Mouse (Mus musculus) macrophage (primary cell): ENCODE results near the gene Kif26b. TPM values are rescaled to one million over a fixed set of nuclear protein-coding genes. Genes with fewer than 3 reads are reported as not detected.

ENCODE experiments used
- H3K27ac ChIP-seq: fragments of 350-480 bp; formaldehyde crosslinking; 2 replicates; pipeline ENCODE4 v1.9.0; 2021
- H3K36me3 ChIP-seq: fragments of 350-480 bp; formaldehyde crosslinking; 2 replicates; pipeline ENCODE4 v1.9.0; 2021; ENCODE audit errors: inconsistent target
- H3K4me3 ChIP-seq: fragments of 350-480 bp; formaldehyde crosslinking; 2 replicates; pipeline ENCODE4 v1.9.0; 2021; ENCODE audit errors: inconsistent target
- H3K79me2 ChIP-seq: fragments of 350-480 bp; formaldehyde crosslinking; 2 replicates; pipeline ENCODE4 v1.9.0; 2021; ENCODE audit errors: inconsistent target
- WGBS: methylation state at CpG from one replicate; pipeline ENCODE4 v1.1.7; 2026; ENCODE audit warnings: inconsistent platforms; ENCODE audit not compliant: missing documents; 5-methylcytosine and 5-hydroxymethylcytosine counted together
- polyA plus RNA-seq: library from polyadenylated mRNA; stranded (reverse); fragments of 250-400 nt; gene quantifications from 3 replicates; pipeline ENCODE4 v1.2.4, GENCODE M21; 2018; ENCODE audit warnings: inconsistent platforms

Gene Kif26b
- polyA plus RNA-seq, 1 experiment from 2014 or later = not detected

DNA sequence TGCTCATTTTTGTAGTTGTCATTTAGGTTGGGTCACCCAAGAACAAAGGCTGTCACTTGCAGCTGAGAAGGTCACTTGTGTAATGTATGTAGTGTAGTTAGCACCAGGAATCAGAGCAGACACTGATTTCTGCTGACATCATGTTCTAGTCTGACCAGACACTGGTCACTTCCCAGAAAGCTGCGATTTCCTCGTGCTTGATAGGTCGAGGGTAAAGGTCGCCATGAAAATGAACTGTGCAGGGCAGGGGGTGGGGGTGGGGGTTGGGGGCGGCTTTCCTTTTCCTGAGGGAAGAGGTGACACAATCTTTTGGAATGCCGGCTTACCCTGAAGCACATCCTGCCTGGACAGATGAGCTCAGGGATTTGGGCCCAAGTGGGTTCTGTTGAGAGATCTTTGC lies 68.8 kb downstream of the Kif26b start:
- Histone ChIP-seq H3K27ac (no peak overlapping the region), H3K79me2 (no peaks in the 10 kb centered on the region), H3K36me3 (no peaks in the 10 kb centered on the region), H3K4me3 (no peak overlapping the region)
- WGBS = 60% methylated on average over 2 of the region's 6 CpGs

DNA sequence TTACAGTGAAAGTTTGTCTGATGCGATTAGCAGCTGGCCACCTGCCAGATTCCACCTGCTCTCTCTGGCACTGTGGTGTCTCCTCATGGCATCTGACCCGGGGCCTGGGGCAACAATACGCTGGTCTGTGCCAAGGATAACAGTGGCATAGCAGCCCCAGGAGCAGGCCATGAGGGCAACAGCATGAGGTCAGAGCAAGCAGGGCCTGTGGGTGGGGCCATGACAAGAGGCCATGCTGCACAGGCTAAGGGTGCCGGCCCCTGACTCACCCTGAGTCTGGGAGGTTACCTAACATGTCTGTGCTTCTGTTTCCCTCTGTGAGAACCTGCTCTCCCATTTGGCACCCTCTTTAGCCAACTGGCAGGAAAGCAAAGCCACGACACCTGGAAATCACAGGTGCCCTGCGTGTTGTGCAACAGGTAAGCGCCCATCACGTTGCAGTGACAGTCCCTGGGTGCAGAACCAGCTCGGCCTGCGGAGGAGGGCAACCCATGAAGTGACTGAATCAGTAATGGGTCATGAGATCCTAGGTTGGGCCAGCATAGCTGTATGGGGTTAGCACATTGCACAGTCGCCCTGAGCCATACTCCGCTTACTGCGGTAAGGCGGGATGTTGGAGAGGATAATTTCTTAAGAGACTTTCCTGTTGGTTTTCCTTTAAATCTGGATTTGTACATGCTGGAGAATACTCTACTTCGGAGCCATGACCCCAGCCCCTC lies 72.1 kb downstream of the Kif26b start:
- 80% methylated on average over 15 of the region's 15 CpGs for WGBS
- Histone ChIP-seq H3K36me3 (no peaks in the 10 kb centered on the region), H3K27ac (no peak overlapping the region), H3K4me3 (no peak overlapping the region), H3K79me2 (no peaks in the 10 kb centered on the region)

DNA sequence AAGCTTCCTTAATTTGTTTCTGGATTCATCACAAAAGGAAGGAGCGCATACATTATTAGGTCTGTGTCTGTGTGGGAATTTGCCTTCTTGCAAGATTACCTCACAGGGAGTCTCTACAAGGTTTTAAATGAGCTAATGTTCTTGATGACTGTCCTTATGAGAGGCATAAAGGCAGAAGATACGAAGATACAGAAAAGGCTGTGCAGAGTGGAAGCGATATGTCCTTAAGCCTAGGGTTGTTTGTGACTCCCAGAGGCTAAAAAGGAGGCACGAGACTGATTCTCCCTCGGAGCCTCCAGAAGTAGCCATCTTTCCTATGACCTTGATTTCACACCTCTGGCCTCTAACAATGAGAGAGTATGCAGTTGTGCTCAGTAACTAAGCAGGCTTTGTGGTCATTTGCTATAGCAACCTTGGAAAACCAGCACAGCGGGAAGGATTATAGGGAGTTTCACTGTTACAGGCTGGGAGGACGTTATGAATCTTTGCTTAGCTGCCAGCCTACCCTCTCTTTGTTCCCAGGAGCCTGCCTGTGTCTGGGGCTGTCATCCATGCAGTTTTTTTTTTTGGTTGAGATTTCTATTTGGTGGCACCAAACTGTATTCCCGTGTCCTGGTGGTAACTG lies 80.3 kb downstream of the Kif26b start:
- H3K36me3 ChIP-seq = no peaks in the 10 kb centered on the region
- H3K79me2 ChIP-seq = no peaks in the 10 kb centered on the region
- no peak overlapping the region for H3K27ac ChIP-seq
- 83% methylated on average over 8 of the region's 8 CpGs for WGBS
- no peak overlapping the region for H3K4me3 ChIP-seq

DNA sequence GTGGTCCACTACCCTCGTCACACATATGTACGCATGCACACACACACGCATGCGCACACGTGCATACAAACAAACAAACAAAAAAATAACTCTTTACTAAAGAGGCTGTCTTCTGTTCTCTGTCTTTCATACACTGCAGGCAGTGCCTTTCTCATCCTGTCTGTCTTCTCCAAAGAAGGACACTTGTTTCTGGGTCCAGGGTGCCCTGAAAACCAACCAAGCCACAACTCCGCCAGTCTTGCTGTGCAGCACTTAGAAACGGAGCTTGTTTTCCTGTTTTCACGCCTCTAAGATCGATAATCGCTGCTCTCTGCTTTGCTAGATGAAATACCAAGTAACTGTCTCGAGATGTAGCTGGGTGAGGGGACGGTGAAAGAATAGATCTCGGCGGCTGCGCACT lies 82.6 kb downstream of the Kif26b start:
- WGBS = 90% methylated on average over 15 of the region's 15 CpGs
- H3K27ac ChIP-seq = no peak overlapping the region

DNA sequence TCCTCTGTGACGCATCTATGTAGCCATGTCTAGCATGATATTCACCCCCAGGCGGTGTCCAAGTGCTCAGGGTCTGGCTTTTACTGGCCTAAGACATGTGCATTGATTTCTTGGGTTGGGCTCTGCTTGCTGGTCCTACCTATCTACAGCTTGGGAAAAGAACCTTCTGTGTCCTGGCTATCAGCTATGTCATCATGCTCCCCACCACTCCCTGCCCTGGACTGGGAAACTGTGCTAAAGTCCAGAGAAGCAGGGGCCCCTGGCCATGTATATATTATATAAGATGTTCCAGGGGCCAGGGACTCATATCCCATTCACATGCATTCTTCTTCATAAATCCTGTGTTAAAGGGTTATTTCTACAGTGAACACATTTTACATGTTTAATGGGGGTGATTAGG lies 92.4 kb downstream of the Kif26b start:
- no peak overlapping the region for H3K4me3 ChIP-seq
- H3K27ac ChIP-seq = no peak overlapping the region
- no peaks in the 10 kb centered on the region for H3K79me2 ChIP-seq
- WGBS = 92% methylated on average over 2 of the region's 2 CpGs
- no peaks in the 10 kb centered on the region for H3K36me3 ChIP-seq

More for the DNA sequence above, 82.6 kb downstream of the Kif26b start:
- Histone ChIP-seq H3K4me3 (no peak overlapping the region), H3K79me2 (no peaks in the 10 kb centered on the region), H3K36me3 (no peaks in the 10 kb centered on the region)

DNA sequence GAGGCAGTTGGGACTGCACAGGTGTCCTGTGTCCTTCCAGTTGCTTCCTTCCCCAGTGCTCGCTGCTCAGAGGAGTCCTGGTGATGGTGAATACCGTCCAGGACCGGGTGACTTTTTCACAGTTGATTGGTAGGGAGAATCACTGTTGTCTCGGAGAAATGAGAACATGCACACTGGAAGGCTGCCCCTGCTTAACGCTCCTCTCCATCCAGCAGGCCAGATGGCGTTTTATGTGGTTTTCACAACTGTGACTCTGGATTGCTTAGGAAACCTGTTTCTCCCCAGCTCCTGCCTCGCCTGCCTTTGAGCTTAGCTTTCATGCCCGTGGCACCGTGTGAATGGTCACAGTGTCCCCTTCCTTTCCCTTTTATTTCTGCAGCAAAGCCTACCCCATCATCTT lies 95.0 kb downstream of the Kif26b start:
- H3K4me3 ChIP-seq = no peak overlapping the region
- H3K27ac ChIP-seq = no peak overlapping the region
- WGBS = 84% methylated on average over 8 of the region's 9 CpGs
- no peaks in the 10 kb centered on the region for H3K79me2 ChIP-seq
- H3K36me3 ChIP-seq = no peaks in the 10 kb centered on the region

DNA sequence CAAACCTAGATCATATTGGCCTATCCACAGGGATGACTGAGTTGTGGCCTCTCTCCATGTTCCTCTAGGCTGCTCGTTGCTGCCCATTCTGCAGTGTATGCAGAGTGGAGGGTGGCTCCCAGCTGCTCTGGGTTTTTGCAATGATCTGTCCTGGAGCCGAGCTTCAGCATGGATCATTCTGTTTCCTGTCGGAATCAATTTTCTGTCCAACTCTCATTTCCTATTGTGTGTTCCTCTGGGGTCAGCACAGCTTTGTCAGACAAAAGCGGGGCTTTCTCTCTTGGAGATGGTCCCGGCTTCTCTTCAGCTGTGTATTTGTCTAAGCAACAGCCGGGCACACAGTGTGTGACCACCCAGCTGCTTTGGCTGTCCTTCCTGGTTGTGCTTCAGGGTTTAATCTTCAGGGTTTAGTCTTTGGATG lies 98.0 kb downstream of the Kif26b start:
- H3K4me3 ChIP-seq = no peak overlapping the region
- no peaks in the 10 kb centered on the region for H3K36me3 ChIP-seq
- H3K79me2 ChIP-seq = no peaks in the 10 kb centered on the region
- H3K27ac ChIP-seq = no peak overlapping the region
- WGBS = 78% methylated on average over 6 of the region's 6 CpGs

DNA sequence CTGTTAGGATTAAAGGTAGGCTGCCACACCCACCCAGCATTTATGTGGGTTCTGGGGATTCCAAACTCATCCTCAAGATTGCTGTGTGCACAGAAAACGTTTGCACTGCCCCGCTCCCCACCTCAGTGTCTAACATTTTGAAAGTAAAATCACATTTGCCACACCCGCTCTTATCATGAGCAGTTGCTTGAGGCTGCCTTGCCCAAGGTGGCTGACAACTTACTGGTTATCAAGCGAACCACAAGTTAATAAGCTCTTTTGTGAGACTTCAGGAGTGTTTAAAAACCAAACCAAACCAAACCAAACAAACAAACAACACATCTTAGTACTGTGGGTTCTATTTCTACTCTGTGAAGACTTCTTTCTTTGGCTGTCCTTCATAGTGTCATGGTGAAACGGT lies 101.1 kb downstream of the Kif26b start:
- Histone ChIP-seq H3K36me3 (no peaks in the 10 kb centered on the region), H3K79me2 (no peaks in the 10 kb centered on the region), H3K27ac (no peak overlapping the region), H3K4me3 (no peak overlapping the region)
- 83% methylated on average over 5 of the region's 5 CpGs for WGBS

DNA sequence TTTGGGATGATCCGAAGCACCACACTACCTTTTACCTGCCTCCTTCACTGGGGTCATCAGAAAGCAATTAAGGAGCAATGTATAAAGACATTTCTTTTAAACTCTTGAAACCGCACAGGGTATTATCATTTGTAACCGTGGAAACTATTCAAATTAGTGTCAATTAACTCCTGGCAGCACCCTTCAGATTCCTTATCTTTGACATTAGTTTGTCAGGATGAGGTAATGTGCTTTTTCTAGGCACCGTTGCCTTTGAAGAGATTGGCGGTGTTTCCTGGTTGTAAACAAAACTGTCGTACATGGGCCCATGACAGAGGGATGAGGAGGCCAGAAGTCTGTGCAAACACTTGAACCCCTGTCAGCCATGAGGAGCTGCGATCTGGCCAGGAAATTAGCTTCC lies 102.9 kb downstream of the Kif26b start:
- 79% methylated on average over 7 of the region's 7 CpGs for whole genome bisulfite sequencing
- no peak overlapping the region for H3K4me3 ChIP-seq
- no peak overlapping the region for H3K27ac ChIP-seq
- no peaks in the 10 kb centered on the region for H3K36me3 ChIP-seq
- H3K79me2 ChIP-seq = no peaks in the 10 kb centered on the region

DNA sequence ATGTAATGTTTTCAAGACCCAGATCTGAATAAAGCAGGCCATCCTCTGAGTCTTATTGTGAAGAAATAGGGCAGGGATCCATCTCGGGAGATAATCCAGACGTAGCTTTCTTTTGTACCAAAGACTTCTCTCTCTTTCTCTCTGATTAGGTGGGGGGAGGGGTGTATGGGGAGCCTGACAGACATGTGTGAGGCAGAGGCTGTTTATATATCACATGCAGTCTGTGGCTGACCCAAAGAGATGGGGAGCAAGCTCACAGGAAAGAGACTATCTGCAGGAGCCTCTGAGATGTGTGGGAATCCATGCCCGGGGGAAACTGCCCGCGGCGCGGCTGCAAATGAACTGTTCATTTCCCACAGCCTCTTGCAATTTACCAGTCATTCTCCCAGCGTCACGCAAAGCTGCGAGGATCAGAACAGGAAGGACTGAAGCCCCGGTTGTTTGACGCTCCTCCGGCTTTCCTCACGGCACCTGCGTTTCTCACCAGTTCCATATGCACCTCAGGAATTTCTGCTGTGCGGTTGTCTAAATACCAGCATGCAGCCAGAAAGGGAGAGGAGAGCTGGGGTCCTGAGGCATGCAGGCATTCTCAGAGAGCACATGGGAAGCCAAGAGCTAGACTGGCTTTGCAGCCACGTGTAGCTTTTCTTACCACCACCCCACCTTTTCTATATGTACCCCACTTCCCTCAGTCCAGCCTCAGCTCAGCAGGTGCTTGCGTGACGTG lies 105.6 kb downstream of the Kif26b start:
- no peaks in the 10 kb centered on the region for H3K36me3 ChIP-seq
- H3K79me2 ChIP-seq = no peaks in the 10 kb centered on the region
- no peak overlapping the region for H3K27ac ChIP-seq
- WGBS = 84% methylated on average over 19 of the region's 19 CpGs
- no peak overlapping the region for H3K4me3 ChIP-seq

DNA sequence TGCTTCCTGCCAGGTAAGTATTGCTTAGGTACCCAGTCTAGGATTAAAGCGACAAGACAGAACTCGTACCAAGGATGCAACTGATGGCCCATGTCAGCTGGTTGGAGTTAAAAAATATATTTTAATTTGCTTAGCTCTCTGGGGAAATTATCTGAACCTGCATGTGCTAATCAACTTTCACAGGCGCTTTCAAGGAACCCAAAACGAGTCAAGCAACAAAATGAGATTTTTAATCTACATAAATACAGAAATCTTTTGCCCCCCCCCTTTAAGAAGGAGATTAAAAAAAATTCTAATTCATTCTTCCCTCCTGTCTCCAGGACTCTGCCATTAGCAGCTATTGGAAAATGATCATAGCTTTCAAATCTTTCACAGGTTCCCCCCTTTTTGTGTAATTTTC lies 106.5 kb downstream of the Kif26b start:
- no peaks in the 10 kb centered on the region for H3K79me2 ChIP-seq
- H3K36me3 ChIP-seq = no peaks in the 10 kb centered on the region
- H3K4me3 ChIP-seq = no peak overlapping the region
- 95% methylated on average over 4 of the region's 4 CpGs for WGBS
- H3K27ac ChIP-seq = no peak overlapping the region

DNA sequence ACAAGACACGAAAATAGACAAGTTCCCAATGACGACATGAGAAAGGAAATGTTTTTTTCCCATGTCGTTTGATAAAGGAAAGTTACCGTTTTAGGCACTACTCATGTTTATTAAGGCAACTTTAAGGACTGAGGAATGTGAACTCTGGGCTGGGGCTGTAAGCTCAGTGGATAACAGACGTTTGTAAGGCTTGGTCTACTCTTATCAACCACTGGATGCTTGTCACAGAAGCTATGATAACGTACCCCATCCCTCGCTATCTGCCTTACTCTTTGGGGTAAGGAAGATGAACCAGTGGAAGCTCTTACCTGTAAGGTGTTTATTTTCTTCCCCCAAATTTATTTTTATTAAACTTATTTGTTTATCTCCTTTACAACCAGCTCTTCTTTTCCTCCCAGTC lies 108.4 kb downstream of the Kif26b start:
- H3K36me3 ChIP-seq = no peaks in the 10 kb centered on the region
- no peak overlapping the region for H3K4me3 ChIP-seq
- 89% methylated on average over 7 of the region's 7 CpGs for WGBS
- no peaks in the 10 kb centered on the region for H3K79me2 ChIP-seq
- no peak overlapping the region for H3K27ac ChIP-seq

DNA sequence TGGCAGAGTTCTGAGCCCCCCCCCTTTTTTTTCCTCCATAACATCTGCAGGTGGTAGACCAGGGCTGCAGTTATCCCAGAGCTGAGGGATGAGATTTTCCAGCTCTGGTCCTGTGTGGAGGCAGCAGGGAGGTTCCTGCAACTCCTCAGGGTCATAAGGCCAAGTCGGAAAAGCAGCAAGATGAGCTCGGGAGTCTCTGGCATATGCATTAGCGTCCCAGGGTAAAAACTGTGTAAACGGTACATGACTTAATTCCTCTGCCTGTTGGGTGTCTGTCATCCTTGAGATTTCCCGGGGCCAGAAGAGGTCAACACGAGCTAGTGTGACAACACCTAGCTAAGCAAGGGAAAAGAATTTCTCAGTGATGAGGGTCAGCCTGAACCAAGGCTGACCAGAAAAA lies 111.0 kb downstream of the Kif26b start:
- no peak overlapping the region for H3K4me3 ChIP-seq
- WGBS = 93% methylated on average over 6 of the region's 6 CpGs
- H3K79me2 ChIP-seq = no peaks in the 10 kb centered on the region
- no peaks in the 10 kb centered on the region for H3K36me3 ChIP-seq
- no peak overlapping the region for H3K27ac ChIP-seq

DNA sequence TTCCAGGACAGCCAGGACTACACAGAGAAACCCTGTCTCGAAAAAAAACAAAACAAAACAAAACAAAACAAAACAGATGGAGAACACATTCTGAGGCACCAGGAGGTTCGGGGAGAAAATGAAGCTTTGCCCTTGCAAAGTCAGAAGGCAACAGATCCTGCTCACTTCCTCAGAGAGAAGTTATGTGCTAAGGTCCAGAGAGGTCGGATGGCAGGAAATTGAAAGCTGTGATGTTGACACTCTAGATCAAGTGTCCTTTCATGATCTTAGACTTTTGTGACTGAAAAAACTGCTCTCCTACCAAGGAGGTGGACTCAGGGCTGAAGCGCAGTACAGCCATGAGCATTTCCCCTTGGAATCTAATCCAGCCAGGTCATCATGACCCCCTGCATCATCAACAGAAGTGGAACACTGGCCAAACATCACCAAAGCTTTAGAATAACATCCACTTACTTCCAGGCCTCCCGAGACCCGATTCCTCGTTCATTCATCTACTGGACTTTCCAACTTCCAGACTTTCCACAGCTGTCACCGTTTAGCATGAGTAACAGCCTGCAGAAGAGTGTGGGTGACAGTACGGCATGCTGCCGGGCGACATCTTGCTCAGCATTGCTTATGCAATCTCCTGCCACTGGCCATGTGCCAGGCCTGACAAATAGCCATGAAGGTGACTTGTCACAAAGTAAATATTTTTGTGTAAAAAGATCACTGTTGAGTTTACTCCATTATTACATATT lies 112.0 kb downstream of the Kif26b start:
- no peaks in the 10 kb centered on the region for H3K36me3 ChIP-seq
- H3K4me3 ChIP-seq = no peak overlapping the region
- no peak overlapping the region for H3K27ac ChIP-seq
- WGBS = 66% methylated on average over 11 of the region's 11 CpGs
- no peaks in the 10 kb centered on the region for H3K79me2 ChIP-seq

DNA sequence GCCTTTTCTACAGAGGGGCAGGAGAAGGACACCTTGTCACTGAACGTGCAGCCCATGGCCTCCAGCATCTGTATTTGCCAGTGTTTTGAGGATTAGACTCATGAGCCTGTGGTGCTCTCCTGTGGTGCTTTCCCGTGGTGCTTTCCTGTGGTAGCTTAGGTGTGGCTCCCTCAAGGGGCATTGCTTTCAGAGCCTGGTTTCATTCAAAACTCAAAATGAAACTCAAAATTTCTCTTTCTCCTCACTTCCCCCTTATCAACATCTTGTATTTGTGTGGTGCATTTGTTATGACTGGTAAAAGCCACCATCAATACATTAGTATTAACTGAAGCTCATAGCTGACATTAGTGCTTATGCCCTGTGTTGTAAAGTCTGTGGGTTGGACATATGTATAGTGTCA lies 112.9 kb downstream of the Kif26b start:
- Histone ChIP-seq H3K27ac (no peak overlapping the region), H3K36me3 (no peaks in the 10 kb centered on the region), H3K79me2 (no peaks in the 10 kb centered on the region), H3K4me3 (no peak overlapping the region)
- WGBS = 77% methylated on average over 2 of the region's 2 CpGs
